Mouse (Mus musculus) frontal cortex, postnatal 25 days (tissue): ENCODE measurements around the gene Zfp442.
"Not testable (repeated sequence)": the region's sequence is repeated elsewhere in the genome, so short reads cannot be mapped to it uniquely, and the experiment has no call there.

ENCODE experiments used
- DNase-seq, 2 experiments: peaks; one replicate each; pipeline ENCODE4 v3.0.0; 2022; ENCODE audit warnings: low spot score in 2 of 2

Zfp442 gene

DNA sequence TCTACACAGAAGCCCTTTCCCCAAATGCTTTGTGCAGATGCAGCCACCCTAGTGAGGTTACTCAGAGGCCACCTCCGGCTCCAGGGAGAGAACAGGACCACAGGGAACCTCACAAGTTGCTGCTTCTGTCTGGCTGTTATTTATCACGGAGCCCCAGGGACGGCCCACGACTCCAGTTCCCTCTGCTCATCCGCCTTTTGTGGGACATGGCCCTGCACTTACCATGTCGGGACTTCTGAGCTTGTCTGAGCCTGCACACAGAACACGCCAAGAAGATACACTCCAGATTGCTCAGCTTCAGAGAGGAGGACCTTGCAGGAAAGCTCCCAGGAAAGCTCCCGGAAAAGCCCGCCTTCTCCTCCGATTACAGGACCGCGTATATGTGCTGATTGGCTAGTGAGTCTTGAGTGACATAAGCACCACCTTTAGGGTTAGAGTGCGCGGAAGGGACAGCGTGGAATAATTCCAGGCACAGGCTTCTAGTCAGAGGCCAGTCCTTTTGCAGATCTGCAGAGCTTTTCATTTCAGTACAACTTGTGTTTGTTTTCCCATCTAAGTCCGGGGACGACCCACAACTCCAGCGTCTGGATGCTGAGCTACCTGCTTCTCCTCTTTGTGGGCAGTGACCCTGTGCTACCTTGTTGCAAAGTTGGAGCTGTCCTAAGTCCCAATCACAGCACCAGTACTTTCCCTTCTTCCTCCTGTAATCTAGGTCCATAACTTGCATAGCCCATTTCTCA is at the start of gene Zfp442:
Zfp442 (minus strand) TSS at position 307 of the 740 bp plus-strand sequence.
- DNase-seq: peak; percentile 37 to 41

DNA sequence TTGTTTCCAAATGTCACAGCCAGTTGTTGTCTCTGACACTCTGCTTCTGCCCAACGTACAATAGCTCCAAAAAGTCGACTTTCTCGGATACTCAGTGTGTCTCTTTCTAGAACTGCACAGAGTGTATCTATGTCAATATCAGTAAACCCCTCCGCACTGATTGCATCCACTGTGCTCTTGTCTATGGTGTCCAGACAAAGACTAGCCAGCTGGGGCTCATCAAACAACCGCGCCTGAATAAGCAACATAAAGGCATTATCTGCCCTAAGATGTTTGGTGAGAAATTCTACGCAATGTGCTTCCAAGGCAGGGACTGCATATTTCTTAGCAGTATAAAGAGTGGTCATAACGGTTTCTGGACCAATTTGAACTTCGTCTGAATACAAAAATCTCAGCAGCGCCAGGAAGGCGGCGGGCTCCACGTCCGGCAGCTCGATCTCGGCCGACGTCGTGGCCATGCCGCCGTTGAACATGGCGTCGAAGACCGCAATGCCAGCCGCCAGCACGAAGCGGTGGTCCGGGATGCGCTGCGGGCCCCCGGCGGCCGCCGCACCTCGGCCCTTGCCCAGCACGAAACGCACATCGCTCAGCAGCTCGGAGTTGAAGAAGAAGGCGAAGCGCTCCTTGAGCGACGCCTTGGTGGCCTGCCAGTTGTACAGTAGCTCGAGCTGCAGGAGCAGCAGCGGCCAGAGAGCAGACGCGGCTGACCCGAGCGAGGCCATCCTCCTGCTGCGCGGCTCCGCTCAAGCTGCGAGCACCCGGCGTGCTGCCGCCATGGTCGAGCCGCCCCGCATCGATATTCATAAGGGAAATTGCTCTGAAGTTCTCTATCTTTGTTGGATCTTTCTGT is 49.1 kb upstream of the Zfp442 start:
- not testable (repeated sequence) for DNase-seq

GRCm38 (mm10) chr2:150493031-150493430 is 41.7 kb upstream of the Zfp442 start:
- DNase-seq: no peak

GRCm38 (mm10) chr2:150484939-150485778 is 33.9 kb upstream of the Zfp442 start, which contains the start of gene Zfp345:
Gene Zfp345, minus strand, starts transcription at chr2:150485091.
- not testable (repeated sequence) for DNase-seq

DNA sequence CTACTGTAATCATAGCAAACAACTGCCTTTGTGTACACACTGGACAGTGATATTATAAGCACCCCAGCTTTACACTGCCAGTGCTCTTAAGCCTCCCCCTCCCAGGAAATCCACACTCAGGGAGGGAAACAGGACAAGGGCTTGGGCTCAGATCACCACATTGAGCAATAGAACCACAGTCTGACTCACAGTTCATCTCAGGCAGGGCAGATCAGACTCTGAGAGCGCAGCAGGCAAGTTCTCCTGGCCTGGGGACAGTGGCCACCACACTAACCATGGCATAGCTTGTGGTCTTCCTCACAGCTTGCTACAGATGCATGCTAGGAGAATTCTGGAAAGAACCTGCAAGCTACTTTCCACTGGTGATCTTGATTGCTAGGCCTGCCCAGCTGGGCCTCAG is 12.2 kb downstream of the Zfp442 start:
- DNase-seq: not testable (repeated sequence)

DNA sequence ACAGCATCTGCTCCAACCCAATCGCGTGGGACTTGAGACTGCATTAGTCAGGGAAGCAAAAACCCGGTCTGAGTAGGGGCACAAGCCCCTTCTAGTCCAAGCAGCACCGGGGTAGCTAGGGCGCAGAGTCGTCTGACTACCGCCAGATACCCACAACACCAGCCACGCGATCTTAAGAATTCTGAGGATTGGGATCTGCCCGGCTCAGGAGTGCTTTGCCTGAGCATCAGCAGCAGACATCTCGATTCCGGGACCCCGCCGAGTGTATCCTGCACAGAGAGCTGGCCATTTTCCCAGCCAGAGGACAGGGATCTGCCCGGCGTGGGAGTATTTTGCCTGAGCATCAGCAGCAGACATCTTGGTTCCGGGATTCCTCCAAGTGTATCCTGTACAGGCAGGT is 39.1 kb downstream of the Zfp442 start:
- DNase-seq: not testable (repeated sequence)

DNA sequence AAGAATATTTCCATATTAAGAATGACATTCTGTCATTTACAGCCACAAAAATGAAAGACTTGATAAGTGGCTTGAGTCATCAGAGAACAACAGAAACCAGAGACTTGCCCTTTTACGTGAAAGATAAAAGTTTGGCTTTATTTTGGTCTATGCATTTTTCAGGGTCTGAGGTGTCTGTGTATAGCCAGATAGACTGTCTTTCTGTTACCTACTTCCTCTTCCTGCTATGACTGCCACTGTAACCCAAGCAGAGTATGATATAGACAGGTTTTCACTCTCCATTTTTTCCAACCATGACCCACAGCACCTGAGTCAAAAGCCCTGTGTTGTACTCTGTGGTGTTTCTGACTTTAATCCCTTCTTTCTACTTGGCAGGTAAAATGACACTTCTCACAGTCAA is 61.1 kb downstream of the Zfp442 start:
- DNase-seq: no peak

GRCm38 (mm10) chr2:150385553-150386106 is 65.7 kb downstream of the Zfp442 start:
- not testable (repeated sequence) for DNase-seq

GRCm38 (mm10) chr2:150362878-150363229 is 88.4 kb downstream of the Zfp442 start:
- DNase-seq: no peak

DNA sequence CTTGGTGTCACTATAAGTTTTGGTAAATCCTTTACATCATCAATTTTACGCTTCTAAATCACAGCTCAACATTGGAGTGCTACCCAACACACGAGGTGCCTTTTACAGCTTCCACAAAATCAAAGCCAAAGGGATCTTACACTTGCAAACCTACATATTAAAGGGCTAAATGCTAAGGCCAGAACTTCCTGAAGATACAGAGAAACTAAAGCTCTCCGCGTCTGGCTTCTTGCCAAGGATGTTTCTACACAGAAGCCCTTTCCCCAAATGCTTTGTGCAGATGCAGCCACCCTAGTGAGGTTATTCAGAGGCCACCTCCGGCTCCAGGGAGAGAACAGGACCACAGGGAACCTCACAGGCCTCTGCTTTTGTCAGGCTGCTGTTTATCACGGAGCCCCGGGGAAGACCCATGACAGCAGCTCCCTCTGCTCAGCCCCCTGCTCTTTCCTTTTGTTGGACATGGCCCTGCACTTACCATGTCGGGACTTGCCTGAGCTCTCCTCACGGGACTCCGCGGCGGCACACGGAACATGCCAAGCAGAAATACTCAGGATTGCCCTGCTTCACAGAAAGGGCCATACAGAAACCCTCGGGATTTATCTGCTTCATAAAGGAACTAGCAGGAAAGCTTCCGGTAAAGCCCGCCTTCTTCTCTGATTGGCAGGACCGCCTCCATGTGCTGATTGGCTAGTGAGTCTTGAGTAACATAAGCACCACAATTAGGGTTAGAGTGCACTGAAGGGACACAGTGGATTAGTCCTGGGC is 89.0 kb downstream of the Zfp442 start, which contains the start of gene 3300002I08Rik:
3300002I08Rik (minus strand) TSS at position 653 of the 765 bp plus-strand sequence.
- peak; percentile 79 to 82 for DNase-seq
